Mouse (Mus musculus): Measurements from ENCODE around the gene Tspan5.

Gene Tspan5

DNA sequence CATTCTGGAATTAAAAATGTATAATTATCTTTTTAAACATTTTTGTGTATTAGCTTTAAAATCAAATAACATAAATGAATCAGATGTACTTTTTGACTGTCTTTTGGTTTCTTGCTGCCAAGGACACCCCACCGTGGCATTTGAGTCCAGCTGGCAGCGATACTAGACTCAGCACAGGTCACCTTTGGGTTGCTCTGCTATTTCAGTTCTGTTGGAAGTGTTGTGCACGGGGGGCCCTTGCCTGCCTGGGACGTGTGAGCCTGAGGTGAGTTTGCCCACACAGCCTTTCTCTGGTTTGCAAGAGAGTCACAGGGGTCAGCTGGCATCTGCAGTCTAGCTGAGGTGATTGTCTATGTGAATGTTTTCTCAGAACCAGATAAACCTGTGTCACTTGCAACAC, 65.8 kb downstream of the Tspan5 start:
- no peak for DNase-seq (ENCODE audit: low read depth, low spot score)

DNA sequence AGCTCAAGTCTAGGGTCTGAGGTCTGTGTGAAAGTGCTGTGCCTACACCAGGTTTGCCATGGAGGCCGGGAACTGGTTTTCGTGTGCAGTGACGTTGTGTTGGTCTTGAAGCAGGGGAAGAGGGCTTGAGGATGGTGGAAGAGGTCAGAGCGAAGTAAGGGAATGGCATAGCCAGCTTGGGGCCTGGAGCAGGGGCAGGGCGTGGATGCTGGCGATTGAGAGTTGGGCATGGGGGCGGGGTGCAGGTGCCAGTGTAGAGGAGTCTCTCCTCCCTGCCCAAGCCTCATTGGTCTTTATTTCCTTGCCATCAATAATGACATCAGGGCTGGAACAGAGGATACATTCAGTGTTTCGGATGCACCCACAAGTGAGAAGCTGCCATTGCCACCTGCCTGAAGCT, 67.5 kb downstream of the Tspan5 start:
- DNase-seq (ENCODE audit: low read depth, low spot score) = no peak

- no peak for DNase-seq (ENCODE audit: low read depth, low spot score)
Measured at GRCm38 (mm10) chr3:138812565-138812964, 70.6 kb downstream of the Tspan5 start.

DNA sequence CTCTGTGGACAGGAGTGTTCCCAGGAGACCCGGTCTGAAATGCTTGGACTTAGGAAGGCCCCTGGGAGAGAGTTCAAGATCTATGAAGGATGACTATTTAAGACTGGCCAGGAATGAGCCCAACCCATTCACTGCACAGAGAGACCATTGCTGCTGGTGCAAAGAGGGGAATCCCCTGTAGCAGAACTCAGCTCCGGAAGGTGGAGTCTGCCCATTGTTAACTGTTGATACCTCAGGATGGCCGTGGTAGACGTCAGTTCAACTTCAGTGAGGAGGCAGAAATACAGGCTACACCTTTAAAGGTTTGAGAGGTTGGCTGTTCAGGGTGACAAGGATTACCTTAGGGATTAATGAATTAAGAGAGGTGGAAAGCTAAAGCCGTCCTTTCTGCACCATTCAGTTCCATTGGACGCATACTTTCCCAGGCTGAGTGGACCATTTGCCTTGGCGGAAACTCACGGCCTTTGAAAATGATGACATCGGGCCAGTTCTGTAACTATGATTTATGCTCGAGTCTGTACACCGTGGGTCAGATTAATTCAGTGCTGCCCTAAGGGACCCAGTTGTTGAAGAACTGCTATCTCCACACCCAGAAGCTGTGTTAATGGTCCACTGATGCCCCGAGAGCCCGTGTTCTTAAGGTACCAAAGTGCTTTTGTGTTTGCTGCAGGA, 71.3 kb downstream of the Tspan5 start:
- DNase-seq (ENCODE audit: low read depth, low spot score) = no peak

DNA sequence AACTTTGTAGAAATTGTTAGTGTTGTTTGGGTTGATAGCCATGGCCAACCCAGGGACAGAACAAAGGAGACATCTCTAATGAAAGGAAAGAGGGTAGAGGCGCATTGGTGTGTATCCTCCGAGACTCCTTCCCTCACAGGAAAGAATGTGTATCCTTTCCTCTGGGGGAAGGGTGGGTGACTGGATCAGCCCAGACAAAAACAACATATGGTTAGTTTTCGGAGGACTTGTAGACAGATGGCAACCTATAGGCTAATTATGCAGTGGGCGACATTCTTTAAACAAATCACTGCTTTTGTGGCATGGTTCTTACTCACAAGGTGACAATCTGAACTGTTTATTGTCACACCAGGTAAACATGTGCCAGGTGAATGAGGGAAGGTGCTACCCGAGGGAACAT, 72.5 kb downstream of the Tspan5 start:
- DNase-seq (ENCODE audit: low read depth, low spot score) = peak; percentile 48

GRCm38 (mm10) chr3:138815127-138815837, 73.3 kb downstream of the Tspan5 start:
- DNase-seq (ENCODE audit: low read depth, low spot score) = no peak

- DNase-seq (ENCODE audit: low read depth, low spot score) = no peak
Measured at GRCm38 (mm10) chr3:138816888-138817656, 75.1 kb downstream of the Tspan5 start.

GRCm38 (mm10) chr3:138819862-138820261, 77.9 kb downstream of the Tspan5 start:
- no peak for DNase-seq (ENCODE audit: low read depth, low spot score)

- no peak for DNase-seq (ENCODE audit: low read depth, low spot score)
Measured at GRCm38 (mm10) chr3:138820296-138820695, 78.3 kb downstream of the Tspan5 start.

GRCm38 (mm10) chr3:138821886-138822445, 80.0 kb downstream of the Tspan5 start:
- DNase-seq (ENCODE audit: low read depth, low spot score) = no peak

DNA sequence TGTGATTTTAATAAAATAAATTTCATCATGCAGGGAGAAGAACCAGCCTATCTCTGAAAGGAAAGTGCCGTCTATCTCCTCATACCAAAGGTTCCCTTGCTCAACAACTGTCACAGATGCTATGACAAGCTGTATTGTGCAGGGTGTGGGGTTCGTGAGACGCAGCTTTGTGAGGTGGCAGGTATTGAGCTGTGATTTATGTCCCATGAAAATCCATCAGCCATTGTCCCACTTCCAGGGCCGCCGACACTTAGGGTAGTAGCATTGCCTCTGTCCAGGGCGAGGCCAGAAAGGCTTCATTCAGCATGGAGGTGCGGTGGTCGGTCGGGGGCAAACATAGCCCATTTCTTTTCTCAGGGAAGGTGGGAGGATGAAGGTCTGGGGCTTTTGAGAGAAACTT, 81.9 kb downstream of the Tspan5 start:
- DNase-seq (ENCODE audit: low read depth, low spot score) = no peak

GRCm38 (mm10) chr3:138825296-138825695, 83.3 kb downstream of the Tspan5 start:
- no peak for DNase-seq (ENCODE audit: low read depth, low spot score)

- no peak for DNase-seq (ENCODE audit: low read depth, low spot score)
Measured at GRCm38 (mm10) chr3:138826243-138826800, 84.3 kb downstream of the Tspan5 start.

GRCm38 (mm10) chr3:138832827-138833517, 91.0 kb downstream of the Tspan5 start:
- no peak for DNase-seq (ENCODE audit: low read depth, low spot score)

DNA sequence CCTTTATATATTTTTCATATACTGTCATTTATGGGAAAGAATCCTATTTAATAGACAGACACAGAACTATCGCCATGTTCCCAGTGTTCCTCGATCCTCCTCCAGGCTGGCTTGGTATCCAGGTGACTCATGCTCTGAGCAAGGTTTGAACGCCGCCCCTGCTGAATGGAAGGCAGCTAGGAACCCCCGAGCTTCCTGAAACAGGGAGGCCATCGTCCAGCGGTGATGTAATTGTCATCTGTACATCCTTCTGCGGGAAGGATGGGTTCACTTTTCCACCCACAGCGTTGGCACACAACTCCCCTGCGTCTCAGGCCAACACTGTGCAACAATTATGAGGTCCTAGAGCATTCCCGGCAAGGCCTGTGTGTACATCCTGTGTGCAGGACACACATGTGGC, 92.2 kb downstream of the Tspan5 start:
- peak; percentile 45 for DNase-seq (ENCODE audit: low read depth, low spot score)

- no peak for DNase-seq (ENCODE audit: low read depth, low spot score)
Measured at GRCm38 (mm10) chr3:138836937-138837336, 94.9 kb downstream of the Tspan5 start.

DNA sequence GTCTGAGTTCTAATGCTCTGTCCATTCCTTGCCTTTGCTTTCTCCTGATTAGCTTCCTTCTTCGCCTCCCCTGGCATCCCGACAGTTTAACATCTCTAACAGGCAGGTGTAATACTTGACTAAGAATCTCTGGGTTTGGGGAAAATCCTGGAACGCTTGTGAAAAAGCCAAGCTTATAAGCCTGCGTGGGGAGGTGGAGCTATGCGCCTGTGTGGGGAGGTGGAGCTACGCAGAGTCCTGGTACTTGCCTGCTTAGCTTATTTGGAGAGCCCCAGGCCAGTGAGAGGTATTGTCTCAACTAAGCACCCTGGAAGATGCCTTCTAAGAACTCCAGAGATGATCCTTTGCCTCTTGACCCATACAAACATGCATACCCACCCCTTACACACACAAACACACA, 95.7 kb downstream of the Tspan5 start:
- no peak for DNase-seq (ENCODE audit: low read depth, low spot score)

DNA sequence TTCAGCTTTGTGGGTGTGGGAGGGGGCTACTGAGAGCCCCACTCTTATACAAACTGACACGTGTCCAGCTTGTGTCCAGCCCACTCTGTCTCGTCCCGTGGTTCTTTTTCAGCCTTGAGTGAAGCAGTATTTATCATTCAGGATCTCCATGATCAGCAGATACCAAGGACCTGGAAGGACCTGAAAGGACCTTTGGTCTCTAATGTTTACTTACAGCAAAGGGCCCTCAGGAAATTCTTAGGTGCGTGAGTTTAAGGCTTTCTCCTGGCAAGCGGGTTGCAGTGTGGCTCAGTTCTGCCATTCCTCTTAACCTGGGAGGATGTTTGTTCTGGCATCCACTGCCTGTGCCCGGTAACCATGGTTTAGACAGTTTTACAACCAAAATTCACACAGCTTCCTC, 97.7 kb downstream of the Tspan5 start:
- no peak for DNase-seq (ENCODE audit: low read depth, low spot score)

DNA sequence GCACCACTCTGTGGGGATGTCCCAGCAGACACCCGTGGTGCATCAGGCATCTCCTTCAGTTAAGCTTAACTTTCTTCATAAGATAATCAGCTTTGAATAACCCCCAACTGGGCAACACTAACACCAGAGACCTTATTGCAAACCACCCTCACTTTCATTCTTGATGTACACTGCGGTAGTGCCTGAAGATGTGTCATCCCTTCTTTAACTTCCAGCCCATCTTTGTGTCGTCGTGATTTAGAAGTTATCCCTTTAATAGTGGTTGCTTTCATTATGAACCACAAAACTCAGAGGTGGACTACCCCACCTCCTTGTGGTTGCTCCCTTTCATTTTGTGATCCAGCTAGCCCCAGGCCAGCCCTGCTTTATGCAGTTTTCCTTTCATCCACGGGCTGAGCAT, 99.3 kb downstream of the Tspan5 start:
- DNase-seq (ENCODE audit: low read depth, low spot score) = no peak

GRCm38 (mm10) chr3:138843180-138843579, 101.2 kb downstream of the Tspan5 start:
- no peak for DNase-seq (ENCODE audit: low read depth, low spot score)

DNA sequence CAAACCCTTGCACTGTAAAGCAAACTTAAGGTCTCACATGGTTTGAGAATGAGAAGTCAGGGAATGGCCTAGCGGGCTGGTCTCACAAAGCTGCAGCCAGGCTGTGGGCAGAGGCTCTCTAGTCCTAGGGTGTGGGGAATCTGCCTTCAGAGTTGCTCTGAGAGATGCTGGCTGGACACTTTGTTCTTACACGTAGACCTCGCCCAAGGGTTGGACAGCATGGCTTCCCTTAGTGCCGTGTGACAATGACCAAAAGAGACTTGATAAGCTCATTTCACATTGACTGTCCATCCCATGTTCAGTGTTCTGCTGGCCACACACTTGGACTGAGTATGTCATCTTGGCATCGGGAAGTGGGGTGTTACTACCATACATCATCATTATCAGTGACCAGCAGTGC, 101.6 kb downstream of the Tspan5 start:
- DNase-seq (ENCODE audit: low read depth, low spot score) = no peak

All from telencephalon, adult 2 months (tissue).